Mouse (Mus musculus) fat pad, adult 2 months (tissue): ENCODE data around the gene Ms4a4d.
"Not testable (repeated sequence)": the region's sequence is repeated elsewhere in the genome, so short reads cannot be mapped to it uniquely, and the experiment has no call there.

Experiments
- DNase-seq: peaks from one replicate; pipeline ENCODE4 v3.0.0-alpha.2; 2011; ENCODE audit warnings: low read depth, low spot score; ENCODE audit errors: extremely low read depth

Gene Ms4a4d

GRCm38 (mm10) chr19:11536593-11536992 is at the start of gene Ms4a4d:
TSS of gene Ms4a4d (plus strand) at chr19:11536801.
- no peak for DNase-seq

GRCm38 (mm10) chr19:11491406-11492189 is 45.0 kb upstream of the Ms4a4d start:
- no peak for DNase-seq

- DNase-seq = no peak
Observed at GRCm38 (mm10) chr19:11492671-11493070, 43.9 kb upstream of the Ms4a4d start.

GRCm38 (mm10) chr19:11494519-11494918 is 42.1 kb upstream of the Ms4a4d start:
- no peak for DNase-seq

GRCm38 (mm10) chr19:11496361-11496760 is 40.2 kb upstream of the Ms4a4d start:
- DNase-seq = no peak

- not testable (repeated sequence) for DNase-seq
Observed at GRCm38 (mm10) chr19:11497300-11497699, 39.3 kb upstream of the Ms4a4d start.

GRCm38 (mm10) chr19:11500796-11501195 is 35.8 kb upstream of the Ms4a4d start:
- DNase-seq = no peak

- no peak for DNase-seq
Observed at GRCm38 (mm10) chr19:11501326-11501725, 35.3 kb upstream of the Ms4a4d start.

- DNase-seq = no peak
Observed at GRCm38 (mm10) chr19:11504857-11505256, 31.7 kb upstream of the Ms4a4d start.

- DNase-seq = no peak
Observed at GRCm38 (mm10) chr19:11513458-11513857, 23.1 kb upstream of the Ms4a4d start.

GRCm38 (mm10) chr19:11516246-11516645 is 20.4 kb upstream of the Ms4a4d start, which contains the start of gene Ms4a6b:
TSS of gene Ms4a6b (plus strand) at chr19:11516512.
- no peak for DNase-seq

GRCm38 (mm10) chr19:11516845-11517244 is 19.8 kb upstream of the Ms4a4d start:
- DNase-seq = no peak

GRCm38 (mm10) chr19:11517373-11517772 is 19.2 kb upstream of the Ms4a4d start:
- DNase-seq = not testable (repeated sequence)

GRCm38 (mm10) chr19:11518356-11518755 is 18.2 kb upstream of the Ms4a4d start:
- not testable (repeated sequence) for DNase-seq

- no peak for DNase-seq
Observed at GRCm38 (mm10) chr19:11520146-11520545, 16.5 kb upstream of the Ms4a4d start.

GRCm38 (mm10) chr19:11533421-11533820 is 3.2 kb upstream of the Ms4a4d start:
- no peak for DNase-seq

GRCm38 (mm10) chr19:11533888-11534445 is 2.6 kb upstream of the Ms4a4d start:
- no peak for DNase-seq

- no peak for DNase-seq
Observed at GRCm38 (mm10) chr19:11537336-11537735, 735 bp downstream of the Ms4a4d start.

GRCm38 (mm10) chr19:11540166-11540821 is 3.7 kb downstream of the Ms4a4d start:
- DNase-seq = not testable (repeated sequence)

GRCm38 (mm10) chr19:11544383-11544782 is 7.8 kb downstream of the Ms4a4d start:
- not testable (repeated sequence) for DNase-seq

GRCm38 (mm10) chr19:11547911-11548310 is 11.3 kb downstream of the Ms4a4d start:
- no peak for DNase-seq

GRCm38 (mm10) chr19:11554726-11555125 is 18.1 kb downstream of the Ms4a4d start:
- DNase-seq = no peak
